Mouse (Mus musculus) forebrain, embryonic 11.5 days (tissue): Measurements from ENCODE around the gene Numb. TPM values are rescaled to one million over a fixed set of nuclear protein-coding genes. Genes with fewer than 3 reads are reported as not detected.

ENCODE experiments used
- ATAC-seq: fragments of 200-750 bp; cut with Nextera tagmentation; replicated peaks from 2 replicates; pipeline ENCODE4 v1.8.0; 2017; ENCODE audit warnings: moderate TSS enrichment; ENCODE audit not compliant: low FRiP score
- DNase-seq: peaks from one replicate; pipeline ENCODE4 v3.0.0-alpha.2; 2017; ENCODE audit warnings: low spot score
- H3K27ac ChIP-seq: fragments of 300-500 bp; sonication (generic); 2 replicates; pipeline ENCODE4 v1.5.1; 2014; ENCODE audit warnings: low read depth, low read length
- H3K27me3 ChIP-seq: fragments of 300-500 bp; sonication (generic); 2 replicates; pipeline ENCODE4 v1.6.1; 2014; ENCODE audit warnings: mild to moderate bottlenecking, low read length, mixed read lengths; ENCODE audit not compliant: control insufficient read depth, insufficient read depth
- H3K36me3 ChIP-seq: fragments of 300-500 bp; sonication (generic); 2 replicates; pipeline ENCODE4 v1.6.1; 2014; ENCODE audit warnings: mild to moderate bottlenecking, low read length, moderate library complexity, mixed read lengths; ENCODE audit not compliant: control insufficient read depth, insufficient read depth
- H3K4me1 ChIP-seq: fragments of 300-500 bp; sonication (generic); replicated peaks from 2 replicates; pipeline ENCODE4 v1.6.1; 2014; ENCODE audit warnings: low read length, mixed read lengths; ENCODE audit not compliant: control insufficient read depth, insufficient read depth
- H3K4me2 ChIP-seq: fragments of 300-500 bp; sonication (generic); 2 replicates; pipeline ENCODE4 v1.6.1; 2014; ENCODE audit warnings: low read depth, mild to moderate bottlenecking, low read length, moderate library complexity, mixed read lengths; ENCODE audit not compliant: severe bottlenecking
- H3K4me3 ChIP-seq: fragments of 300-500 bp; sonication (generic); 2 replicates; pipeline ENCODE4 v1.5.1; 2014; ENCODE audit warnings: low read depth, low read length
- H3K9ac ChIP-seq: fragments of 300-500 bp; sonication (generic); 2 replicates; pipeline ENCODE4 v1.6.1; 2014; ENCODE audit warnings: low read length
- H3K9me3 ChIP-seq: fragments of 300-500 bp; sonication (generic); 2 replicates; pipeline ENCODE4 v1.6.1; 2016; ENCODE audit warnings: low read length, mixed read lengths; ENCODE audit not compliant: control insufficient read depth
- WGBS: fragments of 180-500 bp; shearing (Covaris S2); extraction: QIAGEN DNeasy Blood & Tissue Kit; methylation state at CpG from one replicate; pipeline ENCODE4 v1.1.7; 2014; 5-methylcytosine and 5-hydroxymethylcytosine counted together
- polyA plus RNA-seq: library from polyadenylated mRNA; unstranded; fragments of >200 nt; fragmentation: Nextera tagmentation; extraction: Ambion mirVana; gene quantifications from 2 replicates; pipeline ENCODE4 v1.2.1, GENCODE M21; 2014

Numb gene
- polyA plus RNA-seq, 1 experiment from 2014 or later: 34.4 TPM

DNA sequence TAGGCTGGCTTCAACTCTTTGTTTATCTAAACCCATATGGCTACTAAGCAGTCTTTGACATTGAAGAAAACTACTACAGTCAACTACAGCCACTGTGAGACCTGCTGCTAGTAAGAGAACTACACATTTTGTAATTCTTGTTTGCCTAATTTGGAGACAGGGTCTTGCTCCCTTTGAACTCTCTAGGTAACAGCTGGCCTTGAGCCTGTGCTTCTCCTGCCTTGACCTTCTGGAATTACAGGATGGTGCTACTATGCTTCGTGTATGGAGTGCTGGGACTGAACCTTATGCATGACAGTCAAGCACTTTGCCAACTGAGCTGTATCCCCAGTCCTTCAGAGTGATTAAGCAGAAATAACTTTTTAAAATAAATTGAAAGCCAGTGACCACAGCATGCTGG, 105.1 kb downstream of the Numb start:
- H3K36me3 ChIP-seq: no peaks in the 10 kb centered on the region; the same call in 1 of the 2 replicates
- H3K27me3 ChIP-seq: no peaks in the 10 kb centered on the region
- no peaks in the 10 kb centered on the region for H3K9me3 ChIP-seq
- no peak overlapping the region for H3K27ac ChIP-seq
- no peak for ATAC-seq
- H3K4me2 ChIP-seq: no peak overlapping the region
- no peaks in the 10 kb centered on the region for H3K4me1 ChIP-seq
- no peak overlapping the region for H3K9ac ChIP-seq
- no peak for DNase-seq
- H3K4me3 ChIP-seq: no peak overlapping the region
- 83% methylated on average over 1 of the region's 1 CpGs for WGBS

DNA sequence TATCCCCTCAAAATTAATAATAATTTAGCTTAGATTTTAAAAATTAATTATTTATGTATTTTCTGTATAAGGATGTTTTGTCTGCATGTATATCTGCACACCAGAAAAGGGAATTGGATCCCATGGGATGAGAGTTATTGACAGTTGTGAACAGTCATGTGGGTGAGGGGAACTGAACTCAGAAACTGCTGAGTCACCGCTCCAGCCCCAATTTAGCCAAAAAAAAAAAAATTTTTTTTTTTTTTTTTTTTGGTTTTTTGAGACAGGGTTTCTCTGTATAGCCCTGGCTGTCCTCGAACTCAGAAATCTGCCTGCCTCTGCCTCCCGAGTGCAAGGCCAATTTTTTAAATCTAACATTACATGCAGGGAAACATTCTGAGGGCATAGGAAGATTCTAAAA, 109.8 kb downstream of the Numb start:
- peaks cover 1% of the 10 kb centered on the region for H3K36me3 ChIP-seq
- no peak overlapping the region for H3K27ac ChIP-seq
- H3K4me3 ChIP-seq: no peak overlapping the region
- H3K4me1 ChIP-seq: no peaks in the 10 kb centered on the region
- H3K27me3 ChIP-seq: no peaks in the 10 kb centered on the region
- no peak for DNase-seq
- H3K9me3 ChIP-seq: no peaks in the 10 kb centered on the region
- ATAC-seq: no peak
- no peak overlapping the region for H3K4me2 ChIP-seq
- 96% methylated on average over 3 of the region's 3 CpGs for WGBS
- H3K9ac ChIP-seq: no peak overlapping the region

DNA sequence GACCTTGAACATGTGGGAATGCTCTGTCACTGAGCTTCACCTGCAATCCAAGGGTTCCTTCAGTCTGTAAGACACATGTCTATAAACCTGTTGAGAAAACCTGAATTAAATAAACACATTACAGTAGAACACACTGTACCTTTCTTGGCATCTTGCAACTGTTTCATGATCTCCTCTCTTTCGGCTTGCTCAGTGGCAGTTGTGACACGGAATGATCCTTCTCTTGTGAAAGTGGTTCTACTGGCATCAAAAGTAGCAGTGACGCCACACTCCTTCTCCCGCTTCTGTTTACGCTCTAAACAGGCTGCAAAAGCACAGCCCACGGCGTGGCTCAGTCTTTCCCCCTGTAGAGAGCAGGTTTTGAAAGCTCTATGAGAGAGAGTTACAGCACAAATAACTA, 118.1 kb downstream of the Numb start:
- Histone ChIP-seq H3K27ac (no peak overlapping the region), H3K9me3 (no peaks in the 10 kb centered on the region; the same call in 1 of the 2 replicates), H3K27me3 (no peaks in the 10 kb centered on the region), H3K9ac (no peak overlapping the region), H3K36me3 (peaks cover 18% of the 10 kb centered on the region), H3K4me1 (no peaks in the 10 kb centered on the region), H3K4me3 (no peak overlapping the region), H3K4me2 (no peak overlapping the region)
- no peak for DNase-seq
- 92% methylated on average over 7 of the region's 7 CpGs for WGBS
- no peak for ATAC-seq

DNA sequence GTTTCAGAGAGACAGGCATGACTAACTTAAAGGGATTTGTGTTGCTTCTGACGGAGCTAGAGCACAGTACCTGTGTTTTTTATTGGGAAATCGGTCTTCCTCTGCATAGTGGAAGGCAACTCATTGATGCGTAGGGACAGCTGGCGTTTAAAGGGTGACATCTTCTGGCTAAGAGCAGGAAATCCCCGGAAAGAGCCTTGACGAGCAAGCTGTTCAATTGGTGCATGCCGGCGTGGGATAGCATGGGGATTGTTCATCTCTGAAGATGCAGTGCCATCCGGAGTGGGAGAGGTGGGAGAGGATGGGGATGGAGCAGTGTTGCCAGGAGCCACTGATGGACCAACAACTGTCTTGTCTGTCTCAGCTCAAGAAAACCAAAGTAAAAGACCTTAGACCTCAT, 120.8 kb downstream of the Numb start:
- Histone ChIP-seq H3K27me3 (no peaks in the 10 kb centered on the region), H3K4me2 (no peak overlapping the region), H3K36me3 (peaks cover 10% of the 10 kb centered on the region), H3K9ac (no peak overlapping the region), H3K4me3 (no peak overlapping the region), H3K9me3 (no peaks in the 10 kb centered on the region; the same call in 1 of the 2 replicates), H3K4me1 (no peaks in the 10 kb centered on the region), H3K27ac (no peak overlapping the region)
- DNase-seq (no peak), ATAC-seq (no peak)
- WGBS: 66% methylated on average over 9 of the region's 9 CpGs

DNA sequence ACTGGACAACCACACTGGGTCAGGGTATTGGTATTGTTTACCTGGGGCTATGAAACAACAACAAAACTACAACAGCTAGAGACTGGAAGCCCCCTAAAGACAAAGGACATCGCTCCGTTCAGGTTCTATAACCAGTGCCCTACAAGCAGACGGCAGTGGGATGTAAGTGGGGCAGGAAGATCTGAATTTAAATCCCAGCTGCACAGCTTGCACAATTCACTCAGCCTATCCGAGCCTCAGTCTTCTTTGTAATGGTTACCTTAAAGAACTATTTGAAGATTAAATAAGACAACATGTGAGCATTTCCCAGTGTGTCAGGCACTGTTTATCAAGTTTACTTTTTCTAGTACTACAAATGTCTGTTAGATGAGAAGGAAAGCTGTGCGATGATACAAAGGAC, 123.4 kb downstream of the Numb start:
- no peak overlapping the region for H3K4me2 ChIP-seq
- no peaks in the 10 kb centered on the region for H3K4me1 ChIP-seq
- H3K9ac ChIP-seq: no peak overlapping the region
- ATAC-seq (no peak), DNase-seq (no peak)
- no peaks in the 10 kb centered on the region for H3K27me3 ChIP-seq
- peaks cover 7% of the 10 kb centered on the region; the same call in 1 of the 2 replicates for H3K36me3 ChIP-seq
- 90% methylated on average over 5 of the region's 5 CpGs for WGBS
- no peak overlapping the region for H3K4me3 ChIP-seq
- H3K27ac ChIP-seq: no peak overlapping the region
- H3K9me3 ChIP-seq: no peaks in the 10 kb centered on the region

DNA sequence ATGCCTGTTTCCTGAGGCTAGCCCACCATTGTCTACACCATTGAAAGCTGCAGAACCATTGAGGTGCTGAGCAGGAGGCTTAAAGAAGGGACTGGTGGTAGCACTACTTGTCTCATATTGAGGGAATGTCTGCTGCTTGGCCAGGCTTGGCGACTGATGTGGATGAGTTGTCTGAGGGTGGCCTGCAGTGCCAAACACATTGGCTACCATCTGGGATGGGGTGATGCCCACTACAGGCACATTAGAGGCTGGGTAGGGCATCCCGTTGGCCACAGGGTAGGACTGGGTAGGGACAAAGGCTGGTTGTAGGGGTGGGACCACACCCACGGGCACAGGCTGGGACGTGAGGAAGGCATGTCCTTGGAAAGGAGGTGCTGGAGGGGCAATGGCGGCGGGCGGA, 126.1 kb downstream of the Numb start:
- Histone ChIP-seq H3K4me1 (no peaks in the 10 kb centered on the region), H3K4me2 (no peak overlapping the region), H3K36me3 (peaks cover 7% of the 10 kb centered on the region; the same call in 1 of the 2 replicates), H3K4me3 (no peak overlapping the region), H3K27me3 (no peaks in the 10 kb centered on the region), H3K9me3 (no peaks in the 10 kb centered on the region), H3K9ac (no peak overlapping the region), H3K27ac (no peak overlapping the region)
- no peak for DNase-seq
- no peak for ATAC-seq
- 91% methylated on average over 7 of the region's 7 CpGs for WGBS

DNA sequence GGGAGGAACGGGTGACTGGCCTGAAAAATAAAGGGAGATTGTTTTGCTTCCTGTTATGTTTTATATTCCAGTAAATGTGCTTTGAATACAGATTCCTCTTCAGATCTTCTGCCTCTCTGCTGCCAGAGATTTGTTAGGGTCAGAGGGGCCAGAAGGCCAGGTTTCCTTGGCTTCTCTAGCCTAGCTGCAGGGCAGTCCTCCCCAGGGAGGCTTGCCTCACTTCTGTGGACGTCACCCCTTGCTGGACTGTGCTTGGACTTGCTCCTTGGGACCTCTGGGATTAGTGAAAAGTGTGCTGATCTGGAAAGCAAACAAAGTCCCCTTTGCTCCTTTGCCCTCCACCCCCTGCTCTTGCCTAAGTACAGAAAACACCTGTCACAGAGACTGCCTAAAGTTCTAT, 126.7 kb downstream of the Numb start:
- DNase-seq: no peak
- Histone ChIP-seq H3K27ac (no peak overlapping the region), H3K4me3 (no peak overlapping the region), H3K27me3 (no peaks in the 10 kb centered on the region), H3K36me3 (peaks cover 7% of the 10 kb centered on the region; the same call in 1 of the 2 replicates), H3K9me3 (no peaks in the 10 kb centered on the region), H3K4me1 (no peaks in the 10 kb centered on the region), H3K4me2 (no peak overlapping the region), H3K9ac (no peak overlapping the region)
- 72% methylated on average over 2 of the region's 2 CpGs for WGBS
- no peak for ATAC-seq

DNA sequence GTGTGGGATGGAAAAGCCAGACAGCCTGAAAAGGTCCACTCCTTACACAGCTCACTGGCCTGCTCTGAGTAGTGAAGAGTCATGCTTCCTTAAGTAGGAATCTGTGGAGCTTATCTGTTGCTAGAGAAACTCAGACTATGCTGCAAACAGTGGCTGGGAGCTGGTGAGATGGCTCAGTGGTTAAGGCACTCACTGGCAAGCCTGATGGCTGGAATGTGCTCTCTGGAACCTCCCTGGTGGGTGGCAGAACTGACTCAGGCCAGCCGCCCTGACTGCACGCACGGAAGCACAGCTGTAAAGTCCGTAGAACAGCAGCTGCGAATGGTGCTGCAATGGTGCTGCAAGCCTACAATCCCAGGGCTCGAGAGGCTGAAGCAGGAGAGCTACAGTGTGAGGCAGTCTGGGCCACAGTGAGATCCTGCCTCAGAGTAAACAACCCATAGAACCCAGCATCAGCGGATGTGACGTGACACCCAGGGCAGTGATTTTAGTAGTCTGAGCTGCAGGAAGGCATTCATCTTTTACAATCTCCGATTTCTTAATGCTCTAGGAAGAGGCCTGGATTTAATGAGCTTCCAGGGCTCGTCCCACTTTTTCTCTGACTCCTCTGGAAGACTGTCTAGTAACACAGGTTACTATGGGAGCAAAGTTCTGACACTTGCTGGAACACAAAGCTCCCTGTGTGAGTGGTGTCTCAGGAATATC, 128.9 kb downstream of the Numb start:
- Histone ChIP-seq H3K27me3 (no peaks in the 10 kb centered on the region), H3K4me1 (no peaks in the 10 kb centered on the region), H3K4me2 (no peak overlapping the region), H3K9me3 (no peaks in the 10 kb centered on the region), H3K4me3 (no peak overlapping the region), H3K9ac (no peak overlapping the region), H3K36me3 (peaks cover 7% of the 10 kb centered on the region; the same call in 1 of the 2 replicates), H3K27ac (no peak overlapping the region)
- 82% methylated on average over 10 of the region's 10 CpGs for WGBS
- ATAC-seq (no peak), DNase-seq (no peak)

DNA sequence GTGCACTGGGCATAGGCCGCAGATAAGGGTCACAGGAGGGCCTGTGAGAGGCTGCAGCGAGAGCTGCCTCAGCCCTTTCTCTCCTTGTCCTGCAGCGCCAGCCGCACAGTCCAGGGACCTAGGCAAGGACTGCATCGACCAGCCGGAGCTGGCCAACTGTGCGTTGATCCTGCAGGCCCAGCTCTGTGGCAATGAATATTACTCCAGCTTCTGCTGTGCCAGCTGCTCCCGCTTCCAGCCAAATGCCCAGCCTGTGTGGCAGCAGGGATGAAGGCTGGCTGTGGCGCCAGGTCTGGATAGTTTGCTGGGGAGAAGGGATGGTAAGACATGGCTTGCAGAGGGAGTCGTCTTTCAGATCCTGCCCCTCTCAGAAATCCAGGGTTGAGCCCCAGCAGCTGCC, 130.0 kb downstream of the Numb start:
- ATAC-seq: no peak
- Histone ChIP-seq H3K27ac (no peak overlapping the region), H3K4me1 (no peaks in the 10 kb centered on the region), H3K9me3 (no peaks in the 10 kb centered on the region), H3K4me3 (no peak overlapping the region), H3K9ac (no peak overlapping the region), H3K36me3 (peaks cover 7% of the 10 kb centered on the region; the same call in 1 of the 2 replicates), H3K4me2 (no peak overlapping the region), H3K27me3 (no peaks in the 10 kb centered on the region)
- 95% methylated on average over 10 of the region's 10 CpGs for WGBS
- DNase-seq: no peak
